Mouse (Mus musculus): ENCODE data around the gene Hectd1. TPM values are rescaled to one million over a fixed set of nuclear protein-coding genes. Genes with fewer than 3 reads are reported as not detected.

The Hectd1 gene
- polyA plus RNA-seq, 1 experiment from 2014 or later: 41.5 TPM

- Histone ChIP-seq H3K4me1 (peaks cover 4% of the 10 kb centered on the region; the same call in 1 of the 2 replicates), H3K4me2 (replicated peaks) (no peak overlapping the region), H3K36me3 (peaks cover 14% of the 10 kb centered on the region), H3K9ac (replicated peaks) (no peak overlapping the region), H3K9me3 (no peaks in the 10 kb centered on the region), H3K4me3 (no peak overlapping the region), H3K27ac (replicated peaks) (no peak overlapping the region), H3K27me3 (no peaks in the 10 kb centered on the region)
- ATAC-seq (ENCODE audit: low FRiP score, low read depth): no peak
- 76% methylated on average over 2 of the region's 2 CpGs for WGBS
Measured at GRCm38 (mm10) chr12:51821256-51821655, 8.1 kb downstream of the Hectd1 start.

- H3K27me3 ChIP-seq: no peaks in the 10 kb centered on the region
- no peak overlapping the region for H3K4me3 ChIP-seq
- H3K4me1 ChIP-seq: peaks cover 4% of the 10 kb centered on the region; the same call in 1 of the 2 replicates
- ATAC-seq (ENCODE audit: low FRiP score, low read depth): no peak
- peaks cover 10% of the 10 kb centered on the region for H3K36me3 ChIP-seq
- H3K27ac ChIP-seq (replicated peaks): no peak overlapping the region
- H3K9me3 ChIP-seq: 0 out of 2 replicates have a peak, but pooled peaks cover 2% of the 10 kb centered on the region
- no peak overlapping the region for H3K9ac ChIP-seq (replicated peaks)
- no peak overlapping the region for H3K4me2 ChIP-seq (replicated peaks)
- WGBS: 93% methylated on average over 4 of the region's 4 CpGs
Measured at GRCm38 (mm10) chr12:51819951-51820498, 9.3 kb downstream of the Hectd1 start.

GRCm38 (mm10) chr12:51817815-51818613 lies 11.3 kb downstream of the Hectd1 start:
- 0 out of 2 replicates have a peak, but pooled peaks cover 4% of the 10 kb centered on the region for H3K9me3 ChIP-seq
- H3K4me2 ChIP-seq (replicated peaks): no peak overlapping the region
- peaks cover 6% of the 10 kb centered on the region; the same call in 1 of the 2 replicates for H3K36me3 ChIP-seq
- no peak overlapping the region for H3K27ac ChIP-seq (replicated peaks)
- 71% methylated on average over 8 of the region's 8 CpGs for WGBS
- ATAC-seq (ENCODE audit: low FRiP score, low read depth): no peak
- H3K27me3 ChIP-seq: no peaks in the 10 kb centered on the region
- peaks cover 4% of the 10 kb centered on the region; the same call in 1 of the 2 replicates for H3K4me1 ChIP-seq
- no peak overlapping the region for H3K9ac ChIP-seq (replicated peaks)
- no peak overlapping the region for H3K4me3 ChIP-seq

- H3K4me2 ChIP-seq (replicated peaks): no peak overlapping the region
- no peak overlapping the region for H3K9ac ChIP-seq (replicated peaks)
- H3K9me3 ChIP-seq: 0 out of 2 replicates have a peak, but pooled peaks cover 4% of the 10 kb centered on the region
- H3K4me1 ChIP-seq: no peaks in the 10 kb centered on the region
- peaks cover 13% of the 10 kb centered on the region for H3K36me3 ChIP-seq
- ATAC-seq (ENCODE audit: low FRiP score, low read depth): no peak
- H3K4me3 ChIP-seq: no peak overlapping the region
- H3K27ac ChIP-seq (replicated peaks): no peak overlapping the region
- WGBS: 83% methylated on average over 5 of the region's 5 CpGs
- H3K27me3 ChIP-seq: no peaks in the 10 kb centered on the region
Measured at GRCm38 (mm10) chr12:51811388-51812140, 17.8 kb downstream of the Hectd1 start.

- peaks cover 14% of the 10 kb centered on the region for H3K36me3 ChIP-seq
- no peak for ATAC-seq (ENCODE audit: low FRiP score, low read depth)
- H3K4me2 ChIP-seq (replicated peaks): no peak overlapping the region
- H3K9ac ChIP-seq (replicated peaks): no peak overlapping the region
- H3K27ac ChIP-seq (replicated peaks): no peak overlapping the region
- 0 out of 2 replicates have a peak, but pooled peaks cover 4% of the 10 kb centered on the region for H3K9me3 ChIP-seq
- no peak overlapping the region for H3K4me3 ChIP-seq
- no peaks in the 10 kb centered on the region for H3K27me3 ChIP-seq
- no peaks in the 10 kb centered on the region for H3K4me1 ChIP-seq
Measured at GRCm38 (mm10) chr12:51810564-51810963, 18.8 kb downstream of the Hectd1 start.

- H3K36me3 ChIP-seq: peaks cover 70% of the 10 kb centered on the region
- no peak for ATAC-seq (ENCODE audit: low FRiP score, low read depth)
- H3K9me3 ChIP-seq: no peaks in the 10 kb centered on the region
- 93% methylated on average over 7 of the region's 7 CpGs for WGBS
- H3K27me3 ChIP-seq: no peaks in the 10 kb centered on the region
- H3K4me1 ChIP-seq: no peaks in the 10 kb centered on the region
- no peak overlapping the region for H3K4me3 ChIP-seq
- H3K4me2 ChIP-seq (replicated peaks): no peak overlapping the region
- H3K9ac ChIP-seq (replicated peaks): no peak overlapping the region
- H3K27ac ChIP-seq (replicated peaks): no peak overlapping the region
Measured at GRCm38 (mm10) chr12:51784842-51785241, 44.5 kb downstream of the Hectd1 start.

- no peaks in the 10 kb centered on the region for H3K27me3 ChIP-seq
- H3K27ac ChIP-seq (replicated peaks): no peak overlapping the region
- no peak overlapping the region for H3K4me2 ChIP-seq (replicated peaks)
- no peak for ATAC-seq (ENCODE audit: low FRiP score, low read depth)
- no peak overlapping the region for H3K9ac ChIP-seq (replicated peaks)
- peaks cover 50% of the 10 kb centered on the region for H3K36me3 ChIP-seq
- no peaks in the 10 kb centered on the region for H3K4me1 ChIP-seq
- no peaks in the 10 kb centered on the region for H3K9me3 ChIP-seq
- 96% methylated on average over 15 of the region's 15 CpGs for WGBS
- no peak overlapping the region for H3K4me3 ChIP-seq
Measured at GRCm38 (mm10) chr12:51768702-51769101, 60.6 kb downstream of the Hectd1 start.

- ATAC-seq (ENCODE audit: low FRiP score, low read depth): no peak
- Histone ChIP-seq H3K4me1 (no peaks in the 10 kb centered on the region), H3K4me2 (replicated peaks) (no peak overlapping the region), H3K27ac (replicated peaks) (no peak overlapping the region), H3K4me3 (no peak overlapping the region), H3K27me3 (no peaks in the 10 kb centered on the region), H3K9me3 (no peaks in the 10 kb centered on the region), H3K9ac (replicated peaks) (no peak overlapping the region), H3K36me3 (peaks cover 53% of the 10 kb centered on the region)
- 90% methylated on average over 4 of the region's 4 CpGs for WGBS
Measured at GRCm38 (mm10) chr12:51767454-51767853, 61.9 kb downstream of the Hectd1 start.

- Histone ChIP-seq H3K9ac (replicated peaks) (no peak overlapping the region), H3K9me3 (no peaks in the 10 kb centered on the region), H3K4me3 (no peak overlapping the region), H3K4me1 (no peaks in the 10 kb centered on the region), H3K36me3 (peaks cover 76% of the 10 kb centered on the region), H3K4me2 (replicated peaks) (no peak overlapping the region), H3K27ac (replicated peaks) (no peak overlapping the region), H3K27me3 (no peaks in the 10 kb centered on the region)
- ATAC-seq (ENCODE audit: low FRiP score, low read depth): no peak
- WGBS: 93% methylated on average over 3 of the region's 3 CpGs
Measured at GRCm38 (mm10) chr12:51759374-51759773, 70.0 kb downstream of the Hectd1 start.

- ATAC-seq (ENCODE audit: low FRiP score, low read depth): no peak
- no peak overlapping the region for H3K9ac ChIP-seq (replicated peaks)
- no peak overlapping the region for H3K27ac ChIP-seq (replicated peaks)
- H3K27me3 ChIP-seq: no peaks in the 10 kb centered on the region
- H3K4me3 ChIP-seq: no peak overlapping the region
- no peaks in the 10 kb centered on the region for H3K4me1 ChIP-seq
- peaks cover 71% of the 10 kb centered on the region for H3K36me3 ChIP-seq
- H3K4me2 ChIP-seq (replicated peaks): no peak overlapping the region
- H3K9me3 ChIP-seq: no peaks in the 10 kb centered on the region
Measured at GRCm38 (mm10) chr12:51756599-51756961, 72.8 kb downstream of the Hectd1 start.

- Histone ChIP-seq H3K4me3 (no peak overlapping the region), H3K27ac (replicated peaks) (no peak overlapping the region), H3K4me1 (no peaks in the 10 kb centered on the region), H3K4me2 (replicated peaks) (no peak overlapping the region), H3K9ac (replicated peaks) (no peak overlapping the region), H3K36me3 (peaks cover 74% of the 10 kb centered on the region), H3K27me3 (no peaks in the 10 kb centered on the region), H3K9me3 (no peaks in the 10 kb centered on the region)
- no peak for ATAC-seq (ENCODE audit: low FRiP score, low read depth)
- 97% methylated on average over 12 of the region's 12 CpGs for WGBS
Measured at GRCm38 (mm10) chr12:51755938-51756598, 73.3 kb downstream of the Hectd1 start.

GRCm38 (mm10) chr12:51747348-51747747 lies 82.0 kb downstream of the Hectd1 start:
- Histone ChIP-seq H3K9me3 (no peaks in the 10 kb centered on the region), H3K36me3 (peaks cover 80% of the 10 kb centered on the region), H3K4me1 (no peaks in the 10 kb centered on the region), H3K27me3 (no peaks in the 10 kb centered on the region), H3K4me2 (replicated peaks) (no peak overlapping the region), H3K9ac (replicated peaks) (no peak overlapping the region), H3K27ac (replicated peaks) (no peak overlapping the region), H3K4me3 (no peak overlapping the region)
- ATAC-seq (ENCODE audit: low FRiP score, low read depth): no peak
- WGBS: 95% methylated on average over 2 of the region's 2 CpGs

Data from midbrain, embryonic 12.5 days (tissue).